Mouse (Mus musculus) splenic B cell, adult 2 months (primary cell): ENCODE measurements around the gene Gm20815.
"Not testable (repeated sequence)": the region's sequence is repeated elsewhere in the genome, so short reads cannot be mapped to it uniquely, and the experiment has no call there.

Source experiments
- DNase-seq: peaks from one replicate; pipeline ENCODE4 v3.0.0-alpha.2; 2011; ENCODE audit warnings: low read depth, low spot score
- H3K27me3 ChIP-seq: 2 replicates; pipeline ENCODE4 v1.6.1; 2012; ENCODE audit warnings: mild to moderate bottlenecking, low read length, moderate library complexity, mixed read lengths; ENCODE audit not compliant: control insufficient read depth, poor library complexity, insufficient read depth, severe bottlenecking
- H3K36me3 ChIP-seq: 2 replicates; pipeline ENCODE4 v1.6.1; 2012; ENCODE audit warnings: mild to moderate bottlenecking, low read length, moderate library complexity, mixed read lengths; ENCODE audit not compliant: control insufficient read depth, poor library complexity, insufficient read depth, severe bottlenecking

Gene Gm20815

GRCm38 (mm10) chrY:8835069-8835468, at the start of gene Gm20815:
Gene Gm20815 (minus strand): TSS chrY:8835169.
- not testable (repeated sequence) for H3K36me3 ChIP-seq, H3K27me3 ChIP-seq, DNase-seq
